Mouse (Mus musculus): ENCODE measurements around the gene Lrrc8a. TPM values are rescaled to one million over a fixed set of nuclear protein-coding genes. Genes with fewer than 3 reads are reported as not detected.

The Lrrc8a gene
- polyA plus RNA-seq, 1 experiment, result 18.9 TPM

- TF ChIP-seq CTCF (IDR thresholded peaks at IDR 0.05; ENCODE audit: low read depth, low read length) (no peak), POLR2A (IDR thresholded peaks at IDR 0.05; ENCODE audit: borderline replicate concordance, low read depth, low read length) (no peak)
- peaks cover 20% of the 10 kb centered on the region for H3K4me1 ChIP-seq (ENCODE audit: control insufficient read depth, insufficient read depth, low read length)
- no peak overlapping the region for H3K4me3 ChIP-seq (ENCODE audit: insufficient read depth, low read length)
- no peak overlapping the region for H3K27ac ChIP-seq (ENCODE audit: insufficient read depth, low read depth, low read length)
These were observed 12.9 kb downstream of the Lrrc8a start for GRCm38 (mm10) chr2:30250166-30251128.

- no peak overlapping the region for H3K27ac ChIP-seq (ENCODE audit: insufficient read depth, low read depth, low read length)
- H3K4me3 ChIP-seq (ENCODE audit: insufficient read depth, low read length), result no peak overlapping the region
- H3K4me1 ChIP-seq (ENCODE audit: control insufficient read depth, insufficient read depth, low read length), result peaks cover 9% of the 10 kb centered on the region
- TF ChIP-seq CTCF (IDR thresholded peaks at IDR 0.05; ENCODE audit: low read depth, low read length), result no peak
- TF ChIP-seq POLR2A (IDR thresholded peaks at IDR 0.05; ENCODE audit: borderline replicate concordance, low read depth, low read length), result no peak
These were observed 14.0 kb downstream of the Lrrc8a start for GRCm38 (mm10) chr2:30251417-30252104.

- TF ChIP-seq CTCF (IDR thresholded peaks at IDR 0.05; ENCODE audit: low read depth, low read length) (no peak), POLR2A (IDR thresholded peaks at IDR 0.05; ENCODE audit: borderline replicate concordance, low read depth, low read length) (no peak)
- Histone ChIP-seq H3K4me3 (ENCODE audit: insufficient read depth, low read length) (no peak overlapping the region), H3K4me1 (ENCODE audit: control insufficient read depth, insufficient read depth, low read length) (peaks cover 6% of the 10 kb centered on the region), H3K27ac (ENCODE audit: insufficient read depth, low read depth, low read length) (no peak overlapping the region)
These were observed 15.0 kb downstream of the Lrrc8a start for GRCm38 (mm10) chr2:30252521-30252920.

- Histone ChIP-seq H3K4me1 (ENCODE audit: control insufficient read depth, insufficient read depth, low read length) (peaks cover 19% of the 10 kb centered on the region), H3K4me3 (ENCODE audit: insufficient read depth, low read length) (no peak overlapping the region), H3K27ac (ENCODE audit: insufficient read depth, low read depth, low read length) (no peak overlapping the region)
- no peak for TF ChIP-seq CTCF (IDR thresholded peaks at IDR 0.05; ENCODE audit: low read depth, low read length)
These were observed 16.3 kb downstream of the Lrrc8a start for GRCm38 (mm10) chr2:30253809-30254208.

GRCm38 (mm10) chr2:30255631-30256395 is 18.3 kb downstream of the Lrrc8a start:
- Histone ChIP-seq H3K4me1 (ENCODE audit: control insufficient read depth, insufficient read depth, low read length) (peaks cover 32% of the 10 kb centered on the region), H3K4me3 (ENCODE audit: insufficient read depth, low read length) (no peak overlapping the region), H3K27ac (ENCODE audit: insufficient read depth, low read depth, low read length) (no peak overlapping the region)
- TF ChIP-seq CTCF (IDR thresholded peaks at IDR 0.05; ENCODE audit: low read depth, low read length), result no peak

- Histone ChIP-seq H3K4me3 (ENCODE audit: insufficient read depth, low read length) (no peak overlapping the region), H3K4me1 (ENCODE audit: control insufficient read depth, insufficient read depth, low read length) (peaks cover 26% of the 10 kb centered on the region), H3K27ac (ENCODE audit: insufficient read depth, low read depth, low read length) (no peak overlapping the region)
- TF ChIP-seq POLR2A (IDR thresholded peaks at IDR 0.05; ENCODE audit: borderline replicate concordance, low read depth, low read length) (no peak), CTCF (IDR thresholded peaks at IDR 0.05; ENCODE audit: low read depth, low read length) (no peak)
These were observed 19.3 kb downstream of the Lrrc8a start for GRCm38 (mm10) chr2:30256616-30257350.

GRCm38 (mm10) chr2:30257699-30258460 is 20.4 kb downstream of the Lrrc8a start:
- TF ChIP-seq POLR2A (IDR thresholded peaks at IDR 0.05; ENCODE audit: borderline replicate concordance, low read depth, low read length) (no peak), CTCF (IDR thresholded peaks at IDR 0.05; ENCODE audit: low read depth, low read length) (no peak)
- Histone ChIP-seq H3K27ac (ENCODE audit: insufficient read depth, low read depth, low read length) (no peak overlapping the region), H3K4me1 (ENCODE audit: control insufficient read depth, insufficient read depth, low read length) (peaks cover 26% of the 10 kb centered on the region), H3K4me3 (ENCODE audit: insufficient read depth, low read length) (no peak overlapping the region)

GRCm38 (mm10) chr2:30258600-30258999 is 21.1 kb downstream of the Lrrc8a start:
- no peak overlapping the region for H3K27ac ChIP-seq (ENCODE audit: insufficient read depth, low read depth, low read length)
- H3K4me1 ChIP-seq (ENCODE audit: control insufficient read depth, insufficient read depth, low read length), result peaks cover 26% of the 10 kb centered on the region
- TF ChIP-seq CTCF (IDR thresholded peaks at IDR 0.05; ENCODE audit: low read depth, low read length) (no peak), POLR2A (IDR thresholded peaks at IDR 0.05; ENCODE audit: borderline replicate concordance, low read depth, low read length) (no peak)
- no peak overlapping the region for H3K4me3 ChIP-seq (ENCODE audit: insufficient read depth, low read length)
